Mouse (Mus musculus): ENCODE measurements at regions not wholly inside any gene's neighbourhood (a gene's known extent, or its start where the extent isn't known, plus 50 kb on each side); places are given as distances from the start of the nearest gene placed in this dataset.
A peak's percentile ranks its signal among the peaks of the same experiment; 100 is the strongest.

DNA sequence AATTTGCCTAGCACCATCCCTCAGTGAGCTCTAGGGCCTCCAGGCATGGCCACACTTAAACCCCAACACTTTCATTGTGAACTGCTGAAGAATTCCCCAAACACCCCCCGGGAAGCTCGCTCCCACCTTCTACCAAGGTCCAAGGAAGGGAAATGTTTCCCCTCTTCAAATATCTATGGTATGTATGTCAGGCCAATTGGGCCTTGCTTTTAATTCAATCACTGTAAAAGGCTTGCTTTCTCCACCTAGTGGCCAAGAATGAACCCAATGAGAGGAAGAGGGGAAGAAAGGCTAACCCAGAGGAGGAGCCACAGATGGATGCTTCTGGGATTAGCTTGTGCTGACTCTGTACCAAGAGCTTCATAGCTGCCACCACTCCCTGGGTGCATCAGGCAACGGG, 336.3 kb upstream of the Tgfbr2 start:
- Histone ChIP-seq H3K36me3 (ENCODE audit: control insufficient read depth, insufficient read depth, low read length) (no peaks in the 10 kb centered on the region), H3K27me3 (ENCODE audit: control insufficient read depth, insufficient read depth, low read length) (no peaks in the 10 kb centered on the region), H3K9me3 (ENCODE audit: control insufficient read depth, low read depth, low read length) (no peaks in the 10 kb centered on the region), H3K4me1 (ENCODE audit: control insufficient read depth, insufficient read depth, low read length) (no peaks in the 10 kb centered on the region), H3K27ac (ENCODE audit: low read length) (no peak overlapping the region), H3K4me3 (ENCODE audit: low read depth, low read length) (no peak overlapping the region), H3K4me2 (replicated peaks; ENCODE audit: low read depth, low read length) (no peak overlapping the region), H3K9ac (replicated peaks; ENCODE audit: low read depth, low read length) (no peak overlapping the region)
- no peak for ATAC-seq (ENCODE audit: insufficient number of reproducible peaks, insufficient read depth, low FRiP score, low read depth)
- WGBS: 46% methylated on average over 3 of the region's 3 CpGs

GRCm38 (mm10) chr9:116507756-116508155, 332.6 kb upstream of the Tgfbr2 start:
- Histone ChIP-seq H3K9ac (replicated peaks; ENCODE audit: low read depth, low read length) (no peak overlapping the region), H3K9me3 (ENCODE audit: control insufficient read depth, low read depth, low read length) (no peaks in the 10 kb centered on the region), H3K4me1 (ENCODE audit: control insufficient read depth, insufficient read depth, low read length) (no peaks in the 10 kb centered on the region), H3K27me3 (ENCODE audit: control insufficient read depth, insufficient read depth, low read length) (no peaks in the 10 kb centered on the region), H3K36me3 (ENCODE audit: control insufficient read depth, insufficient read depth, low read length) (no peaks in the 10 kb centered on the region), H3K4me2 (replicated peaks; ENCODE audit: low read depth, low read length) (no peak overlapping the region), H3K27ac (ENCODE audit: low read length) (no peak overlapping the region), H3K4me3 (ENCODE audit: low read depth, low read length) (no peak overlapping the region)
- no peak for ATAC-seq (ENCODE audit: insufficient number of reproducible peaks, insufficient read depth, low FRiP score, low read depth)
- 86% methylated on average over 5 of the region's 5 CpGs for WGBS

GRCm38 (mm10) chr9:116502831-116503230, 327.7 kb upstream of the Tgfbr2 start:
- H3K4me3 ChIP-seq (ENCODE audit: low read depth, low read length): no peak overlapping the region
- H3K4me2 ChIP-seq (replicated peaks; ENCODE audit: low read depth, low read length): no peak overlapping the region
- no peaks in the 10 kb centered on the region for H3K27me3 ChIP-seq (ENCODE audit: control insufficient read depth, insufficient read depth, low read length)
- H3K4me1 ChIP-seq (ENCODE audit: control insufficient read depth, insufficient read depth, low read length): no peaks in the 10 kb centered on the region
- no peak overlapping the region for H3K27ac ChIP-seq (ENCODE audit: low read length)
- 67% methylated on average over 5 of the region's 5 CpGs for WGBS
- ATAC-seq (ENCODE audit: insufficient number of reproducible peaks, insufficient read depth, low FRiP score, low read depth): no peak
- H3K36me3 ChIP-seq (ENCODE audit: control insufficient read depth, insufficient read depth, low read length): no peaks in the 10 kb centered on the region
- H3K9ac ChIP-seq (replicated peaks; ENCODE audit: low read depth, low read length): no peak overlapping the region
- H3K9me3 ChIP-seq (ENCODE audit: control insufficient read depth, low read depth, low read length): no peaks in the 10 kb centered on the region

- H3K4me1 ChIP-seq (ENCODE audit: control insufficient read depth, insufficient read depth, low read length): no peaks in the 10 kb centered on the region
- no peak overlapping the region for H3K4me2 ChIP-seq (replicated peaks; ENCODE audit: low read depth, low read length)
- ATAC-seq (ENCODE audit: insufficient number of reproducible peaks, insufficient read depth, low FRiP score, low read depth): no peak
- H3K4me3 ChIP-seq (ENCODE audit: low read depth, low read length): no peak overlapping the region
- H3K9ac ChIP-seq (replicated peaks; ENCODE audit: low read depth, low read length): no peak overlapping the region
- H3K27ac ChIP-seq (ENCODE audit: low read length): no peak overlapping the region
- no peaks in the 10 kb centered on the region for H3K27me3 ChIP-seq (ENCODE audit: control insufficient read depth, insufficient read depth, low read length)
- no peaks in the 10 kb centered on the region for H3K9me3 ChIP-seq (ENCODE audit: control insufficient read depth, low read depth, low read length)
- H3K36me3 ChIP-seq (ENCODE audit: control insufficient read depth, insufficient read depth, low read length): no peaks in the 10 kb centered on the region
- WGBS: 88% methylated on average over 3 of the region's 3 CpGs
Observed at GRCm38 (mm10) chr9:116500951-116501350, 325.8 kb upstream of the Tgfbr2 start.

- no peak overlapping the region for H3K4me3 ChIP-seq (ENCODE audit: low read depth, low read length)
- H3K4me1 ChIP-seq (ENCODE audit: control insufficient read depth, insufficient read depth, low read length): no peaks in the 10 kb centered on the region
- H3K36me3 ChIP-seq (ENCODE audit: control insufficient read depth, insufficient read depth, low read length): no peaks in the 10 kb centered on the region
- no peaks in the 10 kb centered on the region for H3K27me3 ChIP-seq (ENCODE audit: control insufficient read depth, insufficient read depth, low read length)
- no peak overlapping the region for H3K4me2 ChIP-seq (replicated peaks; ENCODE audit: low read depth, low read length)
- H3K9me3 ChIP-seq (ENCODE audit: control insufficient read depth, low read depth, low read length): peaks cover 7% of the 10 kb centered on the region; the same call in 1 of the 2 replicates
- no peak overlapping the region for H3K27ac ChIP-seq (ENCODE audit: low read length)
- no peak for ATAC-seq (ENCODE audit: insufficient number of reproducible peaks, insufficient read depth, low FRiP score, low read depth)
- WGBS: 86% methylated on average over 2 of the region's 2 CpGs
- H3K9ac ChIP-seq (replicated peaks; ENCODE audit: low read depth, low read length): no peak overlapping the region
Observed at GRCm38 (mm10) chr9:116491227-116491626, 316.1 kb upstream of the Tgfbr2 start.

DNA sequence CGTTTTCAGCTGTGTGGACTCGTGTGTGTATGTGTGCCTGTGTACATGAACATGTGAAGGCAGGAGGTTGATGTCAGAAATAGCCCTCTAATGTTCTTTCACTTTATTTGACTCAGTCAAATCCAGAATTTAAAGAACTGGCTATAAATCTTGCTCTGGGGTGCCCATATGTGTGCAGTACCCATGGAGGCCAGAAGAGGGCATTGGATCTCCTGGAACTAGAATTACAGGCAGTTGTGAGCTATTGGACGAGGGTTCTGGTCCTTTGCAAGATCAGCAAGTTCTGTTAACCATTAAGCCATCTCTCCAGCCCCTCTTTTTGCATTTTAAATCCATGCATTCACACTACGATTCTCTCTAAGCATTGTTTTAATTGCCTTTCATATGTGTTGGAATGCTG, 314.6 kb upstream of the Tgfbr2 start:
- Histone ChIP-seq H3K27ac (ENCODE audit: low read length) (no peak overlapping the region), H3K9ac (replicated peaks; ENCODE audit: low read depth, low read length) (no peak overlapping the region)
- 67% methylated on average over 4 of the region's 4 CpGs for WGBS

GRCm38 (mm10) chr9:116489273-116489672, 314.1 kb upstream of the Tgfbr2 start:
- 0 out of 2 replicates have a peak, but pooled peaks have one; percentile 37 for ATAC-seq (ENCODE audit: insufficient number of reproducible peaks, insufficient read depth, low FRiP score, low read depth)
- Histone ChIP-seq H3K27ac (ENCODE audit: low read length) (no peak overlapping the region), H3K9ac (replicated peaks; ENCODE audit: low read depth, low read length) (no peak overlapping the region), H3K4me1 (ENCODE audit: control insufficient read depth, insufficient read depth, low read length) (no peaks in the 10 kb centered on the region), H3K36me3 (ENCODE audit: control insufficient read depth, insufficient read depth, low read length) (no peaks in the 10 kb centered on the region), H3K27me3 (ENCODE audit: control insufficient read depth, insufficient read depth, low read length) (no peaks in the 10 kb centered on the region), H3K4me2 (replicated peaks; ENCODE audit: low read depth, low read length) (no peak overlapping the region), H3K9me3 (ENCODE audit: control insufficient read depth, low read depth, low read length) (peaks cover 7% of the 10 kb centered on the region; the same call in 1 of the 2 replicates), H3K4me3 (ENCODE audit: low read depth, low read length) (no peak overlapping the region)
- 83% methylated on average over 5 of the region's 5 CpGs for WGBS

More for the DNA sequence above, 314.6 kb upstream of the Tgfbr2 start:
- H3K27me3 ChIP-seq (ENCODE audit: control insufficient read depth, insufficient read depth, low read length): no peaks in the 10 kb centered on the region
- no peak overlapping the region for H3K4me3 ChIP-seq (ENCODE audit: low read depth, low read length)
- H3K4me2 ChIP-seq (replicated peaks; ENCODE audit: low read depth, low read length): no peak overlapping the region
- peaks cover 7% of the 10 kb centered on the region; the same call in 1 of the 2 replicates for H3K9me3 ChIP-seq (ENCODE audit: control insufficient read depth, low read depth, low read length)
- no peak for ATAC-seq (ENCODE audit: insufficient number of reproducible peaks, insufficient read depth, low FRiP score, low read depth)
- no peaks in the 10 kb centered on the region for H3K36me3 ChIP-seq (ENCODE audit: control insufficient read depth, insufficient read depth, low read length)
- no peaks in the 10 kb centered on the region for H3K4me1 ChIP-seq (ENCODE audit: control insufficient read depth, insufficient read depth, low read length)

GRCm38 (mm10) chr9:116477309-116477708, 302.1 kb upstream of the Tgfbr2 start:
- no peak for ATAC-seq (ENCODE audit: insufficient number of reproducible peaks, insufficient read depth, low FRiP score, low read depth)
- no peaks in the 10 kb centered on the region for H3K9me3 ChIP-seq (ENCODE audit: control insufficient read depth, low read depth, low read length)
- H3K4me1 ChIP-seq (ENCODE audit: control insufficient read depth, insufficient read depth, low read length): no peaks in the 10 kb centered on the region
- no peak overlapping the region for H3K27ac ChIP-seq (ENCODE audit: low read length)
- no peak overlapping the region for H3K4me3 ChIP-seq (ENCODE audit: low read depth, low read length)
- no peaks in the 10 kb centered on the region for H3K36me3 ChIP-seq (ENCODE audit: control insufficient read depth, insufficient read depth, low read length)
- no peak overlapping the region for H3K9ac ChIP-seq (replicated peaks; ENCODE audit: low read depth, low read length)
- no peak overlapping the region for H3K4me2 ChIP-seq (replicated peaks; ENCODE audit: low read depth, low read length)
- H3K27me3 ChIP-seq (ENCODE audit: control insufficient read depth, insufficient read depth, low read length): no peaks in the 10 kb centered on the region
- WGBS: 75% methylated on average over 3 of the region's 3 CpGs

DNA sequence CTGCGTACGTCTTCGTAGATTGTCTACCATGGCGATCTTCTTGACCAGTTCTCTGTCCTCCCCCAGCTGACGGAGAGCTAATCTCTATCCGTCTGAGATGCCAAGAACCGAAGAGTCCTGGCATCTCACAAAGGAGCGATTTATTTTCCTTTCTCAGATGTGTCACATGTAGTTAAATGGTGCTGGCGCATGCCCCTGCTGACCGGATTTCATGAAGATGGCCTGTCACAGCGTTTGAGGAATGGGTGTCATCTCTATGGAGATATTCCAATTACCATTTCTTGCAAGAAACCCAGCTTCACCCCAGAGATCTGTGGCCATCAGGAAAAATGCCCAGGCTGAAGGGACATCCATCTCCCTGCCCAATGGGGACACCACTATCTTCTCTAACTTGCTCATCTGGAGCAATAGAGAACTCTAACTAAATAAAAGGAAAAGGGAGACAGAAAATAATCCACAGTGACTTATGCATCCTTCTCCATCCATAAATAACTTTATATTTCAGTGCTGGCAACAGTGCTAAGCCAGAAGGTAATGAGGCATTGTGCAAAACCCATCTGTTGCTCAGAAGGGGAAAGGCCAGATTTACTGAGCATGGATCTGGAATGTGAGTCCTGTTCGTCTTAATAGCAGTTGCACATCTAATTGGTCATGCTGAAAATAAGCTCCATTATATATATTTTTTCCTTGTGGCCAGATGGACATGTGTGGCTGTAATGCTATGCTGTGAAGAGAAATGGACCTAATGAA, 300.2 kb upstream of the Tgfbr2 start:
- Histone ChIP-seq H3K9ac (replicated peaks; ENCODE audit: low read depth, low read length) (no peak overlapping the region), H3K4me3 (ENCODE audit: low read depth, low read length) (no peak overlapping the region), H3K4me1 (ENCODE audit: control insufficient read depth, insufficient read depth, low read length) (no peaks in the 10 kb centered on the region), H3K36me3 (ENCODE audit: control insufficient read depth, insufficient read depth, low read length) (no peaks in the 10 kb centered on the region), H3K27ac (ENCODE audit: low read length) (no peak overlapping the region), H3K27me3 (ENCODE audit: control insufficient read depth, insufficient read depth, low read length) (no peaks in the 10 kb centered on the region), H3K9me3 (ENCODE audit: control insufficient read depth, low read depth, low read length) (no peaks in the 10 kb centered on the region), H3K4me2 (replicated peaks; ENCODE audit: low read depth, low read length) (no peak overlapping the region)
- WGBS: 78% methylated on average over 12 of the region's 12 CpGs
- no peak for ATAC-seq (ENCODE audit: insufficient number of reproducible peaks, insufficient read depth, low FRiP score, low read depth)
